Mouse (Mus musculus) T-cell, adult 2 months (primary cell): ENCODE results near the gene Hist1h1e.

Experiments used
- DNase-seq: peaks from one replicate; pipeline ENCODE4 v3.0.0; 2022; ENCODE audit warnings: low spot score

Hist1h1e gene

GRCm38 (mm10) chr13:23622175-23622671, at the start of gene Hist1h1e:
TSS of gene Hist1h1e (minus strand) at chr13:23622558.
- DNase-seq: peak; percentile 64

- DNase-seq: no peak
These were observed 40.2 kb upstream of the Hist1h1e start for GRCm38 (mm10) chr13:23662536-23662935.

DNA sequence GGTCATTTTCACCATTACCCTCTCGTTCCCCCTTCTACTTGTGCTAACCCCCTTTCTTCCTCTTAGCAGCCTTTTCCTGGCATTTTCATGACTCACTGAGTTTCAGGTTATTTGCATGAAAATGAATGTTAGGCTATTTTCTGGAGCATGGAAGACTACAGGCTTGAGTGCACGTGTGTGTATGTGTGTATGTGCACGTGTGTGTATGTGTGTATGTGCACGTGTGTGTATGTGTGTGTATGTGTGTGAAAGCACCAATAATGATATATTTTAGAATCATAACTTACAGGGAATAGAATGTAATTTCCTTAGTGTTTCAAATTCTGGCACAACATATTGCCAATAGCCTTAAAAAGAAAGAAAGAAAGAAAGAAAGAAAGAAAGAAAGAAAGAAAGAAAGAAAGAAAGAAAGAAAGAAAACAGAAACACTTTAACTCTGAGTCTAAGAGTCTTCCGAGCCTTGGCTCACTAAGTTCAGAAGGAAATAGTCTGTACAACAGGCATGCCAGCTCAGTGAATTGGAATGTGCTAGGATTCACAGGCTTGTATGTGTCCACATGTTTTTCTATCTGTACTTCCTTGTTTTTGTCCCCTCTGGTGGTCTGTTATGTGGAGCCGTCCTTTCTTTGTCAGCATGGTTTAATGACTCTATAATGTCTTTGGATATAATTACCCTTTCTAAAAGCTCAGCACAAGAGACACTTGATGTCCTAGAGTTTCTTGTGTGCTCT, 37.4 kb upstream of the Hist1h1e start:
- DNase-seq: no peak

DNA sequence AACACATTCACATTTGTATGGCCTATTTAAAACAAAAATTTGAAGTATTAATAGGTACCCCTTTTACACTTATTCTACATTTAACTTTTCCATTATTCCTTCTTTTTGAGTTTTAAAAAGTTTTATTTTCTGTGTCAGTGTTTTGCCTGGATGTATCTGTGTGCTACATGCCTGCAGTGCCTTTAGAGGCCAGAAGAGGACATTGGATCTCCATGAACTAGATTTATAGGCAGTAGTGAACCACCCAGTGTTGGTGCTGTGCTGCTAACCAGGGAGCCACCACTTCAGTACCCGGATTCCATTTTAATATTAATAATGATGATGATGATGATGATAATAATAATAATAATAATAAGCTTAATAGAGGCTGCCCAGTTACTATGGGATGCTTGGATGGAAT, 8.3 kb upstream of the Hist1h1e start:
- DNase-seq: peak; percentile 17

GRCm38 (mm10) chr13:23622861-23623450, 598 bp upstream of the Hist1h1e start:
- DNase-seq: no peak

GRCm38 (mm10) chr13:23621532-23622174, 705 bp downstream of the Hist1h1e start:
- DNase-seq: peak; percentile 86

- peak; percentile 74 for DNase-seq
These were observed 1.4 kb downstream of the Hist1h1e start, which contains the start of gene Hist1h2be for GRCm38 (mm10) chr13:23620733-23621531. TSS of gene Hist1h2be (minus strand) at chr13:23621124.

GRCm38 (mm10) chr13:23620056-23620732, 2.2 kb downstream of the Hist1h1e start:
- no peak for DNase-seq

- DNase-seq: no peak
These were observed 10.7 kb downstream of the Hist1h1e start for GRCm38 (mm10) chr13:23611638-23612037.

DNA sequence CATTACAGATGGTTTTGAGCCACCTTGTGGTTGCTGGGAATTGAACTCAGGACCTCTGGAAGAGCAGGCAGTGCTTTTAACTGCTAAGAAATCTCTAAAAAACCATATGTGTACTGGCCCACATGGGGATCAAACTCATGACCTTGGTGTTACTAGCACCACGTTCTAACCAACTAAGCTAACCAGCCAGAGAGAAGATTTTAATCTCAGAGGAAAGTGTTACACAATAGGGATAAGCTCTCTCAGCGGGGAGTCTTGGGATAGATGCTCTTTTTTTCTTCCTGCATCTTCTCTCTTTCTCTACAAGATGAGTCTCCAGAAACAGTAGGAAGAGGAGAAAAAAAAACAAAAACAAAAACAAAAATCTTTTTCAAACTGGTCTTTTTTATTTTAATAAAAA, 12.0 kb downstream of the Hist1h1e start:
- DNase-seq: no peak

DNA sequence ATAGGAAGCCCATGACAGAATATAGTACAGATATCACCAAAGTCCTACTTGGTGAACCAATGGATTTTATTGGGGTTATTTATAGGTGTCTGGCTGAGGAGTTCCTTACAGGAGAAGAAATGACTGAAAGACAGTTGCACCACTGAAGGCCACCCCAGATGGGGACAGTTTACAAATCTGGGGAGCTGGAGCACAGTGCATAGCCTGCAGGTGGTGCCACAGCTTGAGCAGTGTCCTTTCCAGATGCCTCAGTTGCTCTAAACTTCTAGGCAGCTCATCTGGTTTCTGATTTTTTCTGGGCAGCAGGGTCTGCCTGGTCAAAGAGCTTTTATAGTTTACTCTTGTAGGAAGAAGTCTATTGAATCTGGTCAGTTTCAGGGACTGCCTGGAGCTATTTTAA, 12.5 kb downstream of the Hist1h1e start:
- DNase-seq: no peak

- DNase-seq: no peak
These were observed 13.1 kb downstream of the Hist1h1e start for GRCm38 (mm10) chr13:23609209-23609608.

GRCm38 (mm10) chr13:23605052-23605451, 17.3 kb downstream of the Hist1h1e start:
- no peak for DNase-seq

- no peak for DNase-seq
These were observed 17.9 kb downstream of the Hist1h1e start for GRCm38 (mm10) chr13:23604452-23604851.

- DNase-seq: no peak
These were observed 19.1 kb downstream of the Hist1h1e start for GRCm38 (mm10) chr13:23603182-23603699.

DNA sequence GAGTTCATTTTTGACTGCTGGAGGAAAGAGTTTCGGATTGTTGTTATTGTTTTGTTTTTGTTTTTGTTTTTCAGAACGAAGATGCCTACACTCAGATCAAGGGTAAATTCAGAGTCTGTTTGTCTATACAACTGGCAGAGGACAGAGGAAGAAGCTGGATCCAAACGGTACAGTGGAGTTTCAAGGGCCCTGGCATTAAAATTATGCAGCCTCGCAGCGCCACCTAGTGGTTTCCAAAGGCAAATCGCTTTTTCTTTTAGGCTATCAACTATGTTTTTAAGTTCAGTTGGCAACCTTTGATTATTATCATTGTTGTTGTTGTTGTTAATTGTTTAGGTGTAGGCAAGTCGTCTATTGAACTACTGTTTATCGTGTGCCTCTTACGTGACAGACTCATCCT, 24.4 kb downstream of the Hist1h1e start:
- DNase-seq: peak; percentile 79

DNA sequence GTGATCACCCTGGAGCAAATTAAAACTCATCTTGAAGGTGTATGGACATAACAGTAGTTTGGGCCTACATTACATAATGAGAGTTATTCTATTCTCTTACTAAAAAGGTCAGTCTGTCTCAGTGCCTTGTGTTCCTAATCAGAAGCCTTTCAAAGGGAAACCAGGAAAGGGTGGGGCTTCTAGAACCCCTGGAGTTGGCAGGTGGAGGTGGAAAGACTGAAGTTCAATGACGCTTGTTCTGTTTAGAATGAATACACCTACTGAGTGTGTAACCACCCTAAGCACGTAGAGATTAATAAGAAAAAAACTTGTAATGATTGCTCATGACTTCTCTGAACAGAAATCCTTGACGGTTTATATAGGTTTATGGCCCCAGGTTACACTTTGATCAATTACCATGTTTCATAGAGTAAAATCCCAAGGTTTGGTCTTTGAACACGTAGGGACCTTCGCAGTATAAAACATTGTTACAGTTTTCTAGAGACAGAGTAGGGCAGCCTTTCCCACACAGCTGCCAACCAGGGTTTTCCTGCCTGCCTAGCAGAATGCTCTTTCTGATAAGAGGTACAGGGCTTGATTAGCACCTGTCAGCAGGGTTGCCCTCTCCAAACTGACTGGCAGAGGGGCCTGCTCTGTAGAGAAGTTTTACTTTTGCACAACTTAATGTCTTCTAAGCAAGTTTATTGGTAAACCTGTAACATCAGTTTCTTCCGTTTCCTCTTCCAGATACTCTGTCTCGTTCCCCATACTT, 26.6 kb downstream of the Hist1h1e start:
- DNase-seq: no peak

- DNase-seq: no peak
These were observed 27.2 kb downstream of the Hist1h1e start for GRCm38 (mm10) chr13:23595185-23595584.

DNA sequence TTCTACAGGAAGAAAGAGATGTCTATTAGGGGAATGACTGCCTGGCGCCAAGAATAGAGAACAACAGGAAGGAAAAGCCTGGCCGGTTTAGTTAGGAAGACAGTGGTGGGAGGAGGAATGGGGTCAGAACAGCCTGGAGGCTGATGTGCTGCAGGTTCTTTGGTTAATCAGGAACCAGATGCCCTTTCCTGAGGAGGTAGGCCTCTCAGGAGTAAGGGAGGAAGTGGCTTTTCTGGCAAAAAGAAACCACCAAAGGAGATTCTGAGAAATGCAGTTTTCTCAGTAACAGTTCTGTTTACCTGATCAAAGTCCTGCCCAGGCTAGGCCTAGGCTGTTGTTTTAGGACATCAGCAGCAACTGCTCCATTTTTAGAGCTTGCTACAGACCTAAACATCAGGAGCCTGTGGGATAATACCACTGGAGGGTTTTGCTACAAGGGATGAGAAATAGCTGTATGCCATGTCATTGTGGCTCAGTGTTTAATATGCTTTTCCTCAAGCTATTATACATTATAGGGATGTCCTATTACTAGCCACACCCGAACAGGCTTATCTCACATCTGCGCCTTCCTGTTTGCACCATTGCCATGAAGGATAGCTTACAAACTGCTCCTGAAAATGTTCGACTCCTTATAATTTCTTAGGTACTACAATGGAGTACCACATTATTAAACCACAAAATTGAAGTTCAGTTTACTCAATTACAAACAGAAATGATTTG, 29.1 kb downstream of the Hist1h1e start:
- DNase-seq: peak; percentile 13

DNA sequence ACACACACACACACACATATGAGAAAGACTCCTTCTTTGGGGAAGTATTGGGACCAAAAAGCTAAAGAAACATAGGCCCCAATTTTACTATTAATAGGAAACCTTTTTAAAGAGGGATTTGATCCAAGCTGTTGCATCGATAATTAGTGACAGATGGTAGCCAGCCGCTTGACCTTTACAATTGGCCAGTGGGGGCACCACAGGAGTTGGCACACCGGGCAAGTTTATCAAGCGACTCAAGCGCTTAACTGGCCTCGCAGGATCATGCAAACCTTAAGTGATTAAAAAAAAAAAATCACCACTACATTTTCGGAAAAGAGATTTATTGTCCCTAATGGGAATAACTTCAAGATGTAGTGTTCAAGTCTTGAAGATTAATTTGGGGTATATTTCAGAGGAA, 29.7 kb downstream of the Hist1h1e start:
- no peak for DNase-seq
